Mouse (Mus musculus) kidney, postnatal 0 days (tissue): ENCODE measurements around the gene Capg. TPM values are rescaled to one million over a fixed set of nuclear protein-coding genes. Genes with fewer than 3 reads are reported as not detected.
A peak's percentile ranks its signal among the peaks of the same experiment; 100 is the strongest.

Experiments
- ATAC-seq: fragments of 200-750 bp; cut with Nextera tagmentation; replicated peaks from 2 replicates; pipeline ENCODE4 v1.8.0; 2017; ENCODE audit warnings: low read depth, moderate number of reproducible peaks, moderate TSS enrichment, moderate library complexity; ENCODE audit not compliant: low FRiP score
- DNase-seq: peaks from one replicate; pipeline ENCODE4 v3.0.0-alpha.2; 2016; ENCODE audit warnings: low spot score
- H3K27ac ChIP-seq: fragments of 300-500 bp; sonication (generic); 2 replicates; pipeline ENCODE4 v1.5.1; 2014; ENCODE audit warnings: mild to moderate bottlenecking
- H3K27me3 ChIP-seq: fragments of 300-500 bp; sonication (generic); 2 replicates; pipeline ENCODE4 v1.6.1; 2014; ENCODE audit warnings: low read length, mixed read lengths; ENCODE audit not compliant: insufficient read depth
- H3K36me3 ChIP-seq: fragments of 300-500 bp; sonication (generic); 2 replicates; pipeline ENCODE4 v1.6.1; 2014; ENCODE audit warnings: low read length, mixed read lengths; ENCODE audit not compliant: insufficient read depth
- H3K4me1 ChIP-seq: fragments of 300-500 bp; sonication (generic); replicated peaks from 2 replicates; pipeline ENCODE4 v1.6.1; 2014; ENCODE audit warnings: antibody characterized with exemption, low read length, mixed read lengths; ENCODE audit not compliant: insufficient read depth
- H3K4me2 ChIP-seq: fragments of 300-500 bp; sonication (generic); 2 replicates; pipeline ENCODE4 v1.6.1; 2014; ENCODE audit warnings: mild to moderate bottlenecking, low read length, moderate library complexity, mixed read lengths
- H3K4me3 ChIP-seq: fragments of 300-500 bp; sonication (generic); replicated peaks from 2 replicates; pipeline ENCODE4 v1.5.1; 2014; ENCODE audit warnings: low read depth, low read length
- H3K9ac ChIP-seq: fragments of 300-500 bp; sonication (generic); 2 replicates; pipeline ENCODE4 v1.6.1; 2014; ENCODE audit warnings: low read depth, low read length
- H3K9me3 ChIP-seq: fragments of 300-500 bp; sonication (generic); replicated peaks from 2 replicates; pipeline ENCODE4 v1.6.1; 2016; ENCODE audit warnings: low read length, inconsistent platforms, mixed read lengths
- CTCF ChIP-seq: IDR thresholded peaks from 2 replicates; pipeline ENCODE4 v1.5.1; 2016; ENCODE audit warnings: antibody characterized with exemption, low read depth, mild to moderate bottlenecking, moderate library complexity
- WGBS: fragments of 180-500 bp; shearing (Covaris S2); extraction: QIAGEN DNeasy Blood & Tissue Kit; methylation state at CpG from one replicate; pipeline ENCODE4 v1.1.7; 2014; 5-methylcytosine and 5-hydroxymethylcytosine counted together
- polyA plus RNA-seq: library from polyadenylated mRNA; unstranded; fragments of >200 nt; fragmentation: Nextera tagmentation; extraction: Ambion mirVana; gene quantifications from 2 replicates; pipeline ENCODE4 v1.2.1, GENCODE M21; 2015

Capg gene
- polyA plus RNA-seq, 1 experiment from 2014 or later = 131 TPM

DNA sequence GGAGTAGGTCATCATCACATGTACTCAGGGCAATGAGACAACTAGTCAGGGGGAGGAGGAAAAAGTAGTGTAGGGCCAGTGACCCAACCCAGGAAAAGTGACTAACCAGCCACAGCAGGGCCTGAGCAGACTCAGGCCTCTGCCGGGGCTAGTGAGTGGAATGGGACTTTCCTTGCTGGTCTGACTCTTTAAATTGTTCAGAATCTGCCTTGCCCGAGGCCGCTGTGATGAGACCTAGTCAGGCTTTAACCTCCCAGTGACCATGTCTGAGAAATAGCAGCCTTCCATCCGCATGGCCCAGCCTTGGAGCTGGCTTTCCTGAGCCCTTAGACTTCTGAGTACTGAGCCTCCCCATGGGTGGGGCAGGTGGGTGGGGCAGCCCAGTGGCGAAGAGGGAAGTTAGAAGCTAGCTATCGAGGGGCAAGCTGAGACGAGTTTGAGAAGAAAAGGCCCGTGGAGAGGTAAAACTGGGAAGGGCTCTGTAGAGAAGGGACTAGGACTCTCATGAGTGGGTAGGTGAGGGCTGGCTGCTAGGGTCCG, 4.9 kb downstream of the Capg start:
- ATAC-seq (no peak), DNase-seq (no peak)
- no peak for TF ChIP-seq CTCF
- no peaks in the 10 kb centered on the region for H3K36me3 ChIP-seq
- H3K4me3 ChIP-seq = no peak overlapping the region
- no peaks in the 10 kb centered on the region for H3K9me3 ChIP-seq
- H3K4me2 ChIP-seq = no peak overlapping the region
- no peak overlapping the region for H3K9ac ChIP-seq
- 55% methylated on average over 9 of the region's 9 CpGs for whole genome bisulfite sequencing
- no peaks in the 10 kb centered on the region for H3K27me3 ChIP-seq
- H3K4me1 ChIP-seq = peaks cover 16% of the 10 kb centered on the region
- no peak overlapping the region for H3K27ac ChIP-seq

DNA sequence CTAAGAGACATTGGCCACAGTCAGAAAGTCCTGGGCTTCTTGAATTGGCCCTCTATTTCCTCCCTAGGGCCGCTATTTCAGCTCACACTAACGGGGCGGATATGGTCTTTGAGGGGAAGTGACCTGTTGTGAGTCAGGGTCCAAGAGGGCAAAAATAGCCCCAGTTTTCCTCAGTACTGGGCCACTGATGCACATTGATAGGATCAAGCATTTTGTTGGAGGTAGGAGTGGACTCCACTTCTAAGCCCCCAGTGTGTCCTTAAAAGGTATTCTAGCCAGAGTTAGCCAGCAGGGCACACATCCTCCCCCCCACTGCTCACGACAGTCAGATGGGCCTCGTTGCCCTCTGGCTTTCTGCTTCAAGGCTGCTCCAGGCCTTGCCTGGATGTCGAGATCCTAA, 5.8 kb downstream of the Capg start:
- no peak overlapping the region for H3K4me2 ChIP-seq
- ATAC-seq = no peak
- no peak overlapping the region for H3K4me3 ChIP-seq
- 57% methylated on average over 6 of the region's 6 CpGs for WGBS
- no peak overlapping the region for H3K9ac ChIP-seq
- no peaks in the 10 kb centered on the region for H3K9me3 ChIP-seq
- TF ChIP-seq CTCF = no peak
- H3K27ac ChIP-seq = no peak overlapping the region
- no peaks in the 10 kb centered on the region for H3K27me3 ChIP-seq
- peaks cover 14% of the 10 kb centered on the region; the same call in 1 of the 2 replicates for H3K4me1 ChIP-seq
- no peak for DNase-seq
- H3K36me3 ChIP-seq = no peaks in the 10 kb centered on the region

DNA sequence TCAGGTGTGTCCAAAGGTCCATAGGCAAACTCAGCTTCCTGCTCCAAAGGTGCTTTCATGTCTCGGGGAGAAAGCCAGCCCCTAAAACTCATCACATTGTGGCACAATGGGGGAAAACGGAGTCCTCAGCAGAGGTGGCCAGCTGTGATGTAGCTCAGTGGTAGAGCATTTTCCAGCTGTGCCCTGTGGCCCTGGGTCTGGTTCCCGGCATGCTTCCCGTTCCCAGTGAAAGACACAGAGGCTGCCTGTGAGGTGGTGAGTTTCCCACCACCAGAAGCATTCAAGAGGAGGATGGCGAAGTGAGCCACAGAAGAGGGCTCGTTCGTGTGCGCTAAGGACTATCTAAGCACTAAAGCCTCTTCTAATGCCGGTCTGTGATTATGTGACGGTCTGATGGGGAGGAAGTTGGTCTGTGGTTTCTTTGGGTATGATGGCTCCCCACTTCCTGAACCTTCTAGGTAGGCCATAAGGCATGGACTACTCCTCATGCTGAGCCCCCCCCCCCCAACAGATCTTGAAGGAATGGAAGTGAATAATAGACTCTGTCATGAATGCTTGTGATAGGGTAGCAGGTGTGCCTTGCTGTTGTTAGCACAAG, 6.4 kb downstream of the Capg start:
- TF ChIP-seq CTCF = no peak
- ATAC-seq (no peak), DNase-seq (no peak)
- Histone ChIP-seq H3K27me3 (no peaks in the 10 kb centered on the region), H3K4me3 (no peak overlapping the region), H3K36me3 (no peaks in the 10 kb centered on the region), H3K9ac (no peak overlapping the region), H3K4me1 (peaks cover 14% of the 10 kb centered on the region; the same call in 1 of the 2 replicates), H3K27ac (no peak overlapping the region), H3K4me2 (no peak overlapping the region), H3K9me3 (no peaks in the 10 kb centered on the region)
- WGBS = 91% methylated on average over 10 of the region's 10 CpGs

DNA sequence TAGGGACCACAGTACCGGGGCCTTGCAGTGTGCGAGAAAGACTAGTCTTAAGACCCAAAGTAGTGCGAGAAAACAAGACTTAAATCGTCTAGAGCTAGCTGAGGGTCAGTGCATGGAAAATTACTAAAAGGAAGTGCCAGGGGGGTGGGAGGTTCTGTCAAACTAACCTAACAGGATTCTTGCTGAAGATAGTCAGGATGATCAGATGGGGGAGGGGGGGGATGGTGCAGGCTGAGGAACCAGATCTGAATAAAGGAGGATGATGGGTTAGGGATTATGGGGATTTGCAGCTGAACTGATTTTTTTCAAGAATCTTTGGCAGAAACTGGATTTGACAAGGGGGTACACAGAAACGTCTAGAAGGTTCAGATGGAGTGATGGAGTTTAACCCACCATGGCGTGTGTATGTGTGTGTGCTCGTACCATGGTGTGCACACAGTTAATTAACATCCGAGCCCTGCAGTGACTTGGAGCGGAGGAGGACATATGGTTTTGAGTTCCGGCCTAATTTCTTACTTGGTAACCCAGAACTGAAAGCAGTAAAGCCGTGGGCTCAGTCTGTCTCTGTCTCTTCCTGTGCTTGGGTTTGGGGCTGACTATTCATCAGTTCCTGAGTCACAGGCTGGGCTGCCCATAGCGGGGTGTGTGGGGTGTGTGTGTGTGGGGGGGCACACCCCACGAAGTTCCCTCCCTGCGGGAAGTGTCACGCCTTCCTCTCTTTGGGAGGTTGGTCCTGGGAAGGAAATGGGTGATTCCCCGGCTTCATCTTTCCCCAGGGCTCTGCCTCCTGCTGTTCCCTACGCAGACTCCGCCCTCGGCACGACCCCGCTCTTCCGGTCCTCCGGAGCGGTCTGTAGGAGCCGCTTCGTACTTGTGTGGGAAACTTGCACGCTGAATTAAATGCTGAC, 8.2 kb downstream of the Capg start:
- H3K9me3 ChIP-seq = no peaks in the 10 kb centered on the region
- ATAC-seq (peak; percentile 91), DNase-seq (peak; percentile 97)
- peak; percentile 39; the same call in 1 of the 2 replicates for TF ChIP-seq CTCF
- peak overlapping the region; percentile 63 for H3K4me2 ChIP-seq
- 10% methylated on average over 27 of the region's 27 CpGs for WGBS
- no peaks in the 10 kb centered on the region for H3K36me3 ChIP-seq
- peak overlapping the region; percentile 28 for H3K4me3 ChIP-seq
- H3K4me1 ChIP-seq = peaks cover 14% of the 10 kb centered on the region; the same call in 1 of the 2 replicates
- peak overlapping the region; percentile 95 for H3K27ac ChIP-seq
- H3K9ac ChIP-seq = peak overlapping the region; percentile 51; the same call in 1 of the 2 replicates
- no peaks in the 10 kb centered on the region for H3K27me3 ChIP-seq

DNA sequence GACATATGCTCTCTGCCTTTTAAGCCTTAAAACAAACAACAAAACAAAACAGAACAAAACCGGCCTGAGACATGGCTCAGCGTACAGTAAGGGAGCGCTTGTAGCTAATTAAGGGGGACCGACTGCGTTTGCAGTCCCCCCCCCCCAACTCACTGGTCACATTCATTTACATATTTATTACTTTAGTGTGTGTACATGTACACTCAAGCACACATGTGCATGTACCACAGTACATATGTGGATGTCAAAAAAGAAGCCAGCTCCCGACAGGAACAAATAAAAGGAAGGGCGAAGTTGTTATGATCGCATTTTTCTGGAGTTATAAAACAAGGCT, 8.9 kb downstream of the Capg start:
- no peaks in the 10 kb centered on the region for H3K27me3 ChIP-seq
- peak overlapping the region; percentile 63 for H3K4me2 ChIP-seq
- peak overlapping the region; percentile 28 for H3K4me3 ChIP-seq
- H3K9ac ChIP-seq = peak overlapping the region; percentile 51; the same call in 1 of the 2 replicates
- no peaks in the 10 kb centered on the region for H3K36me3 ChIP-seq
- H3K4me1 ChIP-seq = peaks cover 14% of the 10 kb centered on the region; the same call in 1 of the 2 replicates
- H3K9me3 ChIP-seq = no peaks in the 10 kb centered on the region
- no peak for DNase-seq
- no peak; the same call in 1 of the 2 replicates for ATAC-seq
- peak overlapping the region; percentile 95 for H3K27ac ChIP-seq
- no peak for TF ChIP-seq CTCF
- WGBS = 11% methylated on average over 8 of the region's 8 CpGs

DNA sequence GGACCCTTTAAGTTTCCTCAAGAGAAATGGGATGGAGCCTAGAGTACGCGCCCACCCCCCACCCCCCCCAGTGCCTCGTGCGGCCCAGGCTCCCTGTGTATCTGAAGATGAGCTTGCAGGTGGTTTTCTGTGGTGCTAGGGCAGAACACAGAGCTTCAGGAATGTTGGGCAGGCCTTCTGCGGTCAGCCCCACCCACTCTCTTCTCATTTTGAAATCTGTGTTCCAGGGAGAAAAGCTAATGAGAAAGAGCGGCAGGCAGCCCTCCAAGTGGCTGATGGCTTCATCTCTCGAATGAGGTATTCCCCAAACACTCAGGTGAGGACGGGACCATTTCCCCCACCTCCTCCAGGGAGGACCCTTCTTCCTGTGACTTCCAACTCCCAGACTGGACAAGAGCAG, 16.6 kb downstream of the Capg start:
- DNase-seq (no peak), ATAC-seq (no peak)
- TF ChIP-seq CTCF = no peak
- 81% methylated on average over 8 of the region's 8 CpGs for WGBS
- no peaks in the 10 kb centered on the region for H3K9me3 ChIP-seq
- peaks cover 12% of the 10 kb centered on the region; the same call in 1 of the 2 replicates for H3K4me1 ChIP-seq
- H3K4me2 ChIP-seq = no peak overlapping the region
- no peaks in the 10 kb centered on the region for H3K27me3 ChIP-seq
- 0 out of 2 replicates have a peak, but pooled peaks cover 3% of the 10 kb centered on the region for H3K36me3 ChIP-seq
- H3K4me3 ChIP-seq = no peak overlapping the region
- no peak overlapping the region for H3K27ac ChIP-seq
- H3K9ac ChIP-seq = no peak overlapping the region
